Mouse (Mus musculus): Measurements from ENCODE around the gene Ap3b1. TPM values are rescaled to one million over a fixed set of nuclear protein-coding genes. Genes with fewer than 3 reads are reported as not detected.
A peak's percentile ranks its signal among the peaks of the same experiment; 100 is the strongest.

Ap3b1 gene
- polyA plus RNA-seq, 1 experiment from 2014 or later, result 39.0 TPM

DNA sequence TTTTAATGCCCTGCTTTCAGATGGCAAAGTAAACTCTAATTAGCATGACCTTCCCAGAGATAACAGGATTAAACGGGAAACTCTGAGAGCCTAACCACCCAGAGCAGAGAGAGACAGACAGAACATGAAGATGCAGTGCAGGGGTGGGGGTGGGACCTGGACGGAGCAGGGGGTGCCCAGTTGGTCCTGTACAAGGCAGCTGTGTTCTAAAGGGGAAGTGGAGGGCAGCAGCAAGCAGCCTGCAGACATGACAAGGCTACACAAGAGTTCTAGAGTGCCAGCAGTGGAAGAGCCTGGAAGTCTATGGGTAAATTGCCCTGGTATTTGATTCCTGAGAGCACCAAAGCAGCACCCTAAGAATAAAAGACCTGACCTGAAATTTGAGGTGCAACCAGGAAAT is 105.5 kb downstream of the Ap3b1 start:
- no peak overlapping the region for H3K4me2 ChIP-seq
- no peaks in the 10 kb centered on the region for H3K9me3 ChIP-seq (ENCODE audit: control insufficient read depth, low read length)
- H3K36me3 ChIP-seq (ENCODE audit: control insufficient read depth, insufficient read depth, low read length), result no peaks in the 10 kb centered on the region
- no peaks in the 10 kb centered on the region for H3K4me1 ChIP-seq (ENCODE audit: control insufficient read depth, insufficient read depth, low read length)
- H3K27ac ChIP-seq (ENCODE audit: low read depth, low read length), result no peak overlapping the region
- 33% methylated on average over 2 of the region's 2 CpGs for WGBS
- peak; percentile 12 for DNase-seq (ENCODE audit: low spot score, missing footprints)
- no peak overlapping the region for H3K9ac ChIP-seq (ENCODE audit: low read length)
- H3K27me3 ChIP-seq (ENCODE audit: control insufficient read depth, insufficient read depth, low read length), result no peaks in the 10 kb centered on the region
- ATAC-seq (ENCODE audit: low FRiP score), result no peak
- H3K4me3 ChIP-seq (ENCODE audit: low read depth, low read length), result no peak overlapping the region

DNA sequence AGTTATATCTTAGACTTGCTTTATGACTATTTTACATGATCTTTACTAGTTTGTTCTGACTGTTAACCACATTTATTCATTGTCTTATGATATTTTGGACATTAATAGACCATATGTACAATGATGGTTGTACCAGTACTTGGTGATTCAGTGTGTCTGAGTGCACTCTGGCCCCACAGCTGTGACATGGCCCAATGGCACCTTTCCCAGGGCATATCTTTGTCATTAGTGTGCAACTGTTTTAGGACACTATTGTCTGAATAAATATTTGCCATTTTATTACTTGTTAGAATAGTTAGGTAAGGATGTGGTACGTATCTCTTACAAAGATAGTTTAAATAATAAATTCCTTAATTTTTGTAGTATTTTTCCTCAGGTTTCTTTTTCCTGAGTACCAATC is 109.8 kb downstream of the Ap3b1 start:
- Histone ChIP-seq H3K9me3 (ENCODE audit: control insufficient read depth, low read length) (no peaks in the 10 kb centered on the region), H3K4me2 (no peak overlapping the region), H3K9ac (ENCODE audit: low read length) (no peak overlapping the region), H3K36me3 (ENCODE audit: control insufficient read depth, insufficient read depth, low read length) (no peaks in the 10 kb centered on the region), H3K27me3 (ENCODE audit: control insufficient read depth, insufficient read depth, low read length) (no peaks in the 10 kb centered on the region), H3K4me1 (ENCODE audit: control insufficient read depth, insufficient read depth, low read length) (no peaks in the 10 kb centered on the region), H3K27ac (ENCODE audit: low read depth, low read length) (no peak overlapping the region), H3K4me3 (ENCODE audit: low read depth, low read length) (no peak overlapping the region)
- ATAC-seq (ENCODE audit: low FRiP score), result no peak
- DNase-seq (ENCODE audit: low spot score, missing footprints), result no peak
- WGBS, result 93% methylated on average over 1 of the region's 1 CpGs

DNA sequence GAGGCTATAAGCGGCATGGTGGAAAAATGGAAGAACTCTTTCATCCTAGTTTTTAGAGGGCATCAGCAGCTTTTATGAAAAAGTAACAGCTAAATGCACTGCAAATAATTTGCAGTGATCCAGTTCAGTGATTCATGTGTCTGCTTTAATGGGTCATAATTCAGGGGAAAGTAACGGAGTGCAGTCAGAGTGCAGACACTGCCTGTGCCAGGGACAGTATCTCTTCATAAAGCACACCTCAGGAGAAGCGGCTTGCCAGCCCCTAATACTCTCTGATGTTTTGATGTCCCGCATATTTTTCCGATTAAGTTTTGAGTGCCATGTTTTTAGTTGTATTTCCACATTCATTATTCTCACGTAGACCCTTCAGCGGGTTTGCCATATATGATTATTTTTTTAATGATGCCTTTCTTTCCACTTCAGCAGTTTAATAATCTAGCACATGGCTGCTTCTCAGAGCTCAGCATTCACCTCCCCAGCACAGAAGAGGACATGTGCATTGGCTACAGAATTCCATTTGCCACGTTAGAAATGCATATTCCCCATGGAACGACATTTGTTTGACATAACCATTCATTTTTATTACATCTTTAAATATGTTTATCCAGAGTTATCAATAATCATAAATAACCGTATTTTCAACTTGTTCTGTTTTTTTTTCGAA is 112.4 kb downstream of the Ap3b1 start:
- WGBS, result 92% methylated on average over 11 of the region's 11 CpGs
- no peak overlapping the region for H3K4me3 ChIP-seq (ENCODE audit: low read depth, low read length)

DNA sequence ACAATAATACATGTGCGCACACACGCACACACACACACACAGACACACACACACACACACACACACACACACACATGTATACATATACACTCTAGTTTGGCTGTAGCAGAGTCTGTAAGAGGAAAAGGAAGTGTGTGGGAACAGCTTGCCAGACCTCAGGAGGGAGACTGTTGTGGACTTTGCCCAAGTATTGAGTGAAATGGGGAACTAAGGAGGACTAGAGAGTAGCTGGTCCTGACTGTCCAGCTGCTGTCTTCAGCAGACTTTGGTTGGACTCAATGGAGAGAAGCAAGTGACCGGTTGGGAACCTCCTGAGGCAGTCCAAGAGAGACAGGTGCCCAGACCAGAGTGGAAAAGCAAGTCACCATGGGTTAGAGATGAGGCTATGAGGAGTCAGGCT is 117.4 kb downstream of the Ap3b1 start:
- H3K9ac ChIP-seq (ENCODE audit: low read length), result no peak overlapping the region
- H3K27me3 ChIP-seq (ENCODE audit: control insufficient read depth, insufficient read depth, low read length), result no peaks in the 10 kb centered on the region
- no peak overlapping the region for H3K4me2 ChIP-seq
- H3K4me1 ChIP-seq (ENCODE audit: control insufficient read depth, insufficient read depth, low read length), result no peaks in the 10 kb centered on the region
- no peak overlapping the region for H3K27ac ChIP-seq (ENCODE audit: low read depth, low read length)
- no peaks in the 10 kb centered on the region; the same call in 1 of the 2 replicates for H3K36me3 ChIP-seq (ENCODE audit: control insufficient read depth, insufficient read depth, low read length)
- 98% methylated on average over 3 of the region's 3 CpGs for WGBS
- H3K9me3 ChIP-seq (ENCODE audit: control insufficient read depth, low read length), result no peaks in the 10 kb centered on the region
- DNase-seq (ENCODE audit: low spot score, missing footprints) (no peak), ATAC-seq (ENCODE audit: low FRiP score) (no peak)
- H3K4me3 ChIP-seq (ENCODE audit: low read depth, low read length), result no peak overlapping the region

More for the DNA sequence above, 112.4 kb downstream of the Ap3b1 start:
- H3K9me3 ChIP-seq (ENCODE audit: control insufficient read depth, low read length), result no peaks in the 10 kb centered on the region
- H3K36me3 ChIP-seq (ENCODE audit: control insufficient read depth, insufficient read depth, low read length), result no peaks in the 10 kb centered on the region
- DNase-seq (ENCODE audit: low spot score, missing footprints) (no peak), ATAC-seq (ENCODE audit: low FRiP score) (no peak)
- H3K27me3 ChIP-seq (ENCODE audit: control insufficient read depth, insufficient read depth, low read length), result no peaks in the 10 kb centered on the region
- no peak overlapping the region for H3K9ac ChIP-seq (ENCODE audit: low read length)
- H3K27ac ChIP-seq (ENCODE audit: low read depth, low read length), result no peak overlapping the region
- no peaks in the 10 kb centered on the region for H3K4me1 ChIP-seq (ENCODE audit: control insufficient read depth, insufficient read depth, low read length)
- no peak overlapping the region for H3K4me2 ChIP-seq

DNA sequence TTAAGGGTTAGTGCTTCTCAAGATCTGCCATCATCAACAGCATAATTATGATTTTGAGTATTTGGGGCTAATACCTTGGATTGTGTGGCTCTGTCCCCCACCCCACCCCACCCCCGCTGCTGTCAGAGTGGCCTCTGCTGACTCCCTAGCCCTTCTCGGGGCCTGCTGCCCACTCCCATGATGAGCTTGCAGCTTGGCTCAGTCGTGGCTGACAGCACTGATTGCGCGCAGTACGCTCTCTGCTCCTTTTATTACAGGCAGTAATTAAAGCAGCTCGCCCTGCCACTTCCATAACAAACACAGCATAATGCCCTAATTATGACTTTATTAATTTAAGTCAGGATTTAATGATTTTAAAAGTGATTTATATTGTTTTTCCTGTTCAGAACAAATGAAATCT is 121.5 kb downstream of the Ap3b1 start:
- DNase-seq (ENCODE audit: low spot score, missing footprints), result no peak
- Histone ChIP-seq H3K27me3 (ENCODE audit: control insufficient read depth, insufficient read depth, low read length) (no peaks in the 10 kb centered on the region), H3K9ac (ENCODE audit: low read length) (no peak overlapping the region), H3K4me2 (no peak overlapping the region), H3K4me3 (ENCODE audit: low read depth, low read length) (no peak overlapping the region), H3K4me1 (ENCODE audit: control insufficient read depth, insufficient read depth, low read length) (no peaks in the 10 kb centered on the region), H3K36me3 (ENCODE audit: control insufficient read depth, insufficient read depth, low read length) (peaks cover 3% of the 10 kb centered on the region; the same call in 1 of the 2 replicates), H3K9me3 (ENCODE audit: control insufficient read depth, low read length) (no peaks in the 10 kb centered on the region), H3K27ac (ENCODE audit: low read depth, low read length) (no peak overlapping the region)
- no peak for ATAC-seq (ENCODE audit: low FRiP score)
- WGBS, result 71% methylated on average over 7 of the region's 7 CpGs

DNA sequence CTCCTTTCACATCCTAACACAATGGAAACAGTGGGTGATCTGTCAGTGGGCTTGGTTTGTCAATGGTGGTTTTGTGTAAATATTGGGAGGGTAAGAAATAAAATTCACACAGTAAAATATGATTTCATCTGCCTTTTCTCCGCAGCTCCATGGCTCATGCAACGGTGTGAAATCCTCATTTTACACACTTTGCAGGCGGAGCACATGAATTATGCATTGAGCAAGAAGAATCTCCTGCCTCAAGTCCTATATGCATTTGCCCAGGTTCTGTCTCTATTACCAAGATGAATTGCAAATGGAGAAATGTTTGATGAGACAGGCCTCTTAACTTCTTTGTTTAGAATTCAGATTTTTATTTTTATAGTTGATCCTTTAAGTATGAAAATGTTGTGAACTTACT is 131.9 kb downstream of the Ap3b1 start:
- Histone ChIP-seq H3K9me3 (ENCODE audit: control insufficient read depth, low read length) (no peaks in the 10 kb centered on the region), H3K4me1 (ENCODE audit: control insufficient read depth, insufficient read depth, low read length) (no peaks in the 10 kb centered on the region), H3K9ac (ENCODE audit: low read length) (no peak overlapping the region), H3K27ac (ENCODE audit: low read depth, low read length) (no peak overlapping the region), H3K36me3 (ENCODE audit: control insufficient read depth, insufficient read depth, low read length) (peaks cover 4% of the 10 kb centered on the region; the same call in 1 of the 2 replicates), H3K27me3 (ENCODE audit: control insufficient read depth, insufficient read depth, low read length) (no peaks in the 10 kb centered on the region), H3K4me3 (ENCODE audit: low read depth, low read length) (no peak overlapping the region), H3K4me2 (no peak overlapping the region)
- DNase-seq (ENCODE audit: low spot score, missing footprints), result no peak
- WGBS, result 68% methylated on average over 3 of the region's 3 CpGs
- no peak for ATAC-seq (ENCODE audit: low FRiP score)

DNA sequence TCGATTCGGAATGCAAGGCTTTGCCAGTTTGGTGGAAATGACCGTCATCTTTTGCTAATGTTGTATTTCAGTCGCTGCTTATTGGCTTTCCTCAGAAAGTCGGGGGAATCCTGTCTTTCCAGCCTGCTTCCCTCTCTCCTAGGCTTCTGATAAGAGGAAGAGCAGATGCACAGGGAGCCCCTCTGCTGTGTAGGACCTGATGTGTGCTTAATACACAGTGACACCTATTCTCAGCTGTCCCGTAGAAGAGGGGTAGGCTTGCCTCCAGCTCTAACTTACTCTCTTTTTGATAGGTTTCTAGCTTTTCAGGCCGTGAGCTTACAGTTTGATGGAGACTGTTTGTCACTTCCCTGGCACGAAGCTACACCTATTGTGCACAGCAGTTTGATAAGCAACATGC is 132.4 kb downstream of the Ap3b1 start:
- H3K9ac ChIP-seq (ENCODE audit: low read length), result no peak overlapping the region
- no peaks in the 10 kb centered on the region for H3K4me1 ChIP-seq (ENCODE audit: control insufficient read depth, insufficient read depth, low read length)
- no peak overlapping the region for H3K4me3 ChIP-seq (ENCODE audit: low read depth, low read length)
- WGBS, result 96% methylated on average over 8 of the region's 8 CpGs
- H3K4me2 ChIP-seq, result no peak overlapping the region
- ATAC-seq (ENCODE audit: low FRiP score) (no peak), DNase-seq (ENCODE audit: low spot score, missing footprints) (no peak)
- no peak overlapping the region for H3K27ac ChIP-seq (ENCODE audit: low read depth, low read length)
- H3K36me3 ChIP-seq (ENCODE audit: control insufficient read depth, insufficient read depth, low read length), result peaks cover 4% of the 10 kb centered on the region; the same call in 1 of the 2 replicates
- no peaks in the 10 kb centered on the region for H3K9me3 ChIP-seq (ENCODE audit: control insufficient read depth, low read length)
- no peaks in the 10 kb centered on the region for H3K27me3 ChIP-seq (ENCODE audit: control insufficient read depth, insufficient read depth, low read length)

DNA sequence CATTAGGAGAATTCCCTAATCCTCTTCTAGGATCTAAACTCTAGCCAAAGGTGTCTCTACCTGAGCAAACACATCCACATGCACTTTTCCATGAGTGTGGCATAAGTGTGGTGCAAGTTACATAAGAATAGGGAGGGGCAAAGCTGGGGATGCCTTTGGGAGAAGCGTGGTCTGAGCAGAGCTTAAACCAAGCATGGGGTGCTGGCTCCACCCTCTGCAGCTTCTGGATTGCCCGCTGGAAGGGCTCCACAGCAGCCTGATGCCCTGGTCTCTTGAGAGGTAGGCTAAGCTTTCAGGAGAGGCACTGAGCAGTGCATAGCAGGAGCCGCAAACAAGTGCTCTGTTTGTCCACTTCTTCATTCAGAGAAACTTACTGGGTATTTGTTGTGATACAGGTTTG is 138.8 kb downstream of the Ap3b1 start:
- no peak for DNase-seq (ENCODE audit: low spot score, missing footprints)
- 85% methylated on average over 3 of the region's 3 CpGs for WGBS
- no peak overlapping the region for H3K4me3 ChIP-seq (ENCODE audit: low read depth, low read length)

DNA sequence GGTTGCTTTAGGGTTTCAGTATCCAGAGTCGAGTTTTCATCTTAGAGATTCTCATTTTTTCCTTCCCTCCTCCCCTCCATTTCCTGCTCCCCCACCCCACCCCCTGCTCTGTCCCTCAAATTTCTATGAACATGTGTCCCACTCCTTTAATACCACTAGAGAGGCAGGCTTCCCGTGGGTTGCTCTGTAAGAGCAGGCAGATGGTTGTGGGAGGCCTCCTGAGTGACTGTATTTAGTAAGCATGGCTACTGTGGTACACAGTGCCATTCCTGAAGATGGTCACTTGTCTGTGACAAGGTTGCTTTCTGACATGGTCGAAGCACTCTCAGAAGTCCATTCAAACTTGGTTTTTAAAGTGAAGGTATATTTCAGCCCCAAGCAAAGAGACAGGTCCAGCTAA is 147.7 kb downstream of the Ap3b1 start:
- WGBS, result 88% methylated on average over 3 of the region's 3 CpGs

More for the DNA sequence above, 138.8 kb downstream of the Ap3b1 start:
- no peak for ATAC-seq (ENCODE audit: low FRiP score)
- Histone ChIP-seq H3K4me2 (no peak overlapping the region), H3K9me3 (ENCODE audit: control insufficient read depth, low read length) (no peaks in the 10 kb centered on the region), H3K4me1 (ENCODE audit: control insufficient read depth, insufficient read depth, low read length) (no peaks in the 10 kb centered on the region; the same call in 1 of the 2 replicates), H3K36me3 (ENCODE audit: control insufficient read depth, insufficient read depth, low read length) (peaks cover 4% of the 10 kb centered on the region; the same call in 1 of the 2 replicates), H3K27me3 (ENCODE audit: control insufficient read depth, insufficient read depth, low read length) (no peaks in the 10 kb centered on the region), H3K9ac (ENCODE audit: low read length) (no peak overlapping the region), H3K27ac (ENCODE audit: low read depth, low read length) (no peak overlapping the region)

More for the DNA sequence above, 147.7 kb downstream of the Ap3b1 start:
- DNase-seq (ENCODE audit: low spot score, missing footprints), result no peak
- H3K4me2 ChIP-seq, result no peak overlapping the region
- H3K4me3 ChIP-seq (ENCODE audit: low read depth, low read length), result no peak overlapping the region
- no peaks in the 10 kb centered on the region for H3K36me3 ChIP-seq (ENCODE audit: control insufficient read depth, insufficient read depth, low read length)
- no peaks in the 10 kb centered on the region for H3K27me3 ChIP-seq (ENCODE audit: control insufficient read depth, insufficient read depth, low read length)
- H3K27ac ChIP-seq (ENCODE audit: low read depth, low read length), result no peak overlapping the region
- H3K9me3 ChIP-seq (ENCODE audit: control insufficient read depth, low read length), result no peaks in the 10 kb centered on the region
- no peak overlapping the region for H3K9ac ChIP-seq (ENCODE audit: low read length)
- no peaks in the 10 kb centered on the region for H3K4me1 ChIP-seq (ENCODE audit: control insufficient read depth, insufficient read depth, low read length)
- no peak for ATAC-seq (ENCODE audit: low FRiP score)
